Mouse (Mus musculus): Measurements from ENCODE around the gene Adk. TPM values are rescaled to one million over a fixed set of nuclear protein-coding genes. Genes with fewer than 3 reads are reported as not detected.

The Adk gene
- polyA plus RNA-seq, 1 experiment from 2014 or later: 50.0 TPM

DNA sequence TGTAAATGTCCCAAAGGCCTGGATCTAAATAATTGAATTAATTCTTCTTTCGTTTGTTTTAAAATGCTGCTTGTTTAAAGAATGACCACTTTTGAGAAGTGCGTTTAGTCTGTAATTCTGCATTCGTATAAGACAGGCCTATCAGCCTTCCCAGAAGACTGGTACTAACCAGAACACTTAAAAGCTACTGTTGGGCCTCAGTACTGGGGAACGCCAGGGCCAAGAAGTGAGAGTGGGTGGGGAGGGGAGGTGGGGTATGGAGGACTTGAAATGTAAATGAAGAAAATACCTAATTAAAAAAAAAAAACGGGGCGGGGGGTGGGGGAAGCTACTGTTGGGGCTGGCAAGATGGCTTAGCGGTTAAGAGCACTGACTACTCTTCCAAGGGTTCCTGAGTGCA is 347.1 kb downstream of the Adk start:
- Histone ChIP-seq H3K9me3 (no peaks in the 10 kb centered on the region), H3K4me1 (replicated peaks) (peaks cover 17% of the 10 kb centered on the region), H3K27ac (no peak overlapping the region), H3K4me2 (replicated peaks) (no peak overlapping the region), H3K36me3 (no peaks in the 10 kb centered on the region), H3K9ac (replicated peaks) (no peak overlapping the region), H3K4me3 (replicated peaks) (no peak overlapping the region), H3K27me3 (no peaks in the 10 kb centered on the region)
- no peak for ATAC-seq
- WGBS: 91% methylated on average over 7 of the region's 7 CpGs

DNA sequence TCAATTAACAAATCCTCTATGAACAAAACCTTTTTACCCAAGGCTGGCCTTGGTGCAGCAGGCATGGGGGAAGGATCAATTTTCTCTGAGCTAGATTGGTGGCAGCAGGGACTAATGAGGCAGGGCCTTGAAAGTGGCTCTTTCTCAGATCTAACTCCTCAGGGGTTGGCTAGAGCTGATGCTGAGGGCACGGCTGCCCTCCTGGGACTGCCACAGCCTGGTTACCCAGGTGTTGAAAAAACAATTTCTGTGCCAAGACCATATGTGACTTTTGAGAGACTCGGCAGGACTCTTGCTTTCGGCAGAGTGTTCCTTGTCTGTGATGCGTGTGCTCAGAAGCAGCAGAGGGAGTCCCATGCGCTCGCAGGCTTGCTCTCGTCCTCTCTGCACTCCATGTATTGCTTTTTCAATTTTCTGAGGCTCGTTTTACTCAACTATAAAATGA is 349.8 kb downstream of the Adk start:
- Histone ChIP-seq H3K36me3 (no peaks in the 10 kb centered on the region), H3K4me3 (replicated peaks) (no peak overlapping the region), H3K9ac (replicated peaks) (no peak overlapping the region), H3K9me3 (no peaks in the 10 kb centered on the region), H3K27me3 (no peaks in the 10 kb centered on the region), H3K27ac (peak overlapping the region; percentile 33), H3K4me2 (replicated peaks) (no peak overlapping the region), H3K4me1 (replicated peaks) (peaks cover 17% of the 10 kb centered on the region)
- WGBS: 39% methylated on average over 8 of the region's 8 CpGs
- ATAC-seq: peak; percentile 70

DNA sequence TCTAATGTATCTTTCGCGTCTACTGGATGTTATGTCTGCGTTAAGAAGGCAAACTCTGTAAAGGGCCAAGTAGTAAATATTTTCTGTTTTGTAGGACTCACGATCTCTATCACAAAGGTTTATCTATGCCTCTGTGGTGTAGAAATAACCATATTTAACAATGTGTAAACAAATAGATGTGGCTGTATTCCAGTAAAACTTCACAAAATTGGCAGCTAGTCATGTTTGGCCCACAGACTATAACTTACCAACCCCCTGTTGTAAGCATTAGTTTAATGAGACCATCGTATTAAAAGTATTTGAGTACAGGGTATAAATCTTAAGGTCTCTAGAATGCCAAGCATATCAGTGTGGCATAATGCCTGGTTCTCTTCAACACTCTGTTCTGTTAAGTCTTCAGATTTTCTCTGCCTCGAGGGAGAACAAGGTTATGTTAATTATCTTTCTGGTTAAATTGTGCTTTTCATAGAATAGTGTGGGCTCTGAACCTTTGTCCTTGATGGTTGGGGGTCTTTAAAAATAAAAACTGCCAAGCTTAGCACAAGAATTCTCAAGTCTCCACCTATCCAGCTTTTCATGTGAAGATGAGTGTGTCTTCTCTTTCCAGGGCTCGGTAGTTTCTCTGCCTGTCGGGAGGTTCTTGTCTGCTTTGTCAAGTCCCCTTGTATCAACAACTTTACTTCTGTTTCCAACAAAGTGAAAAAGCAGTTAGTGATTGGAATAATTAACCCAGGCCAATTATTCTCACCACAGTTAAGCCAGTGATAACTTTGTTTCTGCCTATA is 350.4 kb downstream of the Adk start:
- H3K4me3 ChIP-seq (replicated peaks): no peak overlapping the region
- no peak for ATAC-seq
- H3K4me1 ChIP-seq (replicated peaks): peaks cover 17% of the 10 kb centered on the region
- H3K27ac ChIP-seq: peak overlapping the region; percentile 33
- WGBS: 58% methylated on average over 8 of the region's 8 CpGs
- H3K4me2 ChIP-seq (replicated peaks): no peak overlapping the region
- H3K36me3 ChIP-seq: no peaks in the 10 kb centered on the region
- H3K9ac ChIP-seq (replicated peaks): no peak overlapping the region
- no peaks in the 10 kb centered on the region for H3K27me3 ChIP-seq
- H3K9me3 ChIP-seq: no peaks in the 10 kb centered on the region

DNA sequence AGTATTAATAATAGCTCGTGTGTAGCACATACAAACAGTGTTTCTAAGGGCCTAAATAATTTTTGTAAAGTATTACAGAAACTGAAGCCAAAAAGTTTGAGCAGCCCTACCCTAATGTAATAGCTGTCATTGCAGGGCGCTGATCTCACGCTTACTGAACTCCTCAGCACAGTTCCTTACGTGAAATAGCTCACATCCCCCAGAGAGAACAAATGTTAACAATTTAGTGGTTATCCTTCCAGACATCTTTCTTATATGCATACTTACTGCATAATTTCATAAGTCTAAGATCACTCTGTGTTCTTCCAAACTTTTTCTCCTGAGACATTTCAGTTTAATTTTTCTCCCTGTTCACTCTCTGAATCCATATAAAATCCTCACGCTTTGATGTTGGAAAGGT is 354.6 kb downstream of the Adk start:
- H3K9ac ChIP-seq (replicated peaks): no peak overlapping the region
- H3K4me3 ChIP-seq (replicated peaks): no peak overlapping the region
- H3K9me3 ChIP-seq: no peaks in the 10 kb centered on the region
- H3K4me2 ChIP-seq (replicated peaks): no peak overlapping the region
- H3K36me3 ChIP-seq: no peaks in the 10 kb centered on the region
- no peak overlapping the region for H3K27ac ChIP-seq
- H3K4me1 ChIP-seq (replicated peaks): peaks cover 31% of the 10 kb centered on the region
- no peaks in the 10 kb centered on the region for H3K27me3 ChIP-seq
- 87% methylated on average over 5 of the region's 5 CpGs for WGBS
- ATAC-seq: no peak

DNA sequence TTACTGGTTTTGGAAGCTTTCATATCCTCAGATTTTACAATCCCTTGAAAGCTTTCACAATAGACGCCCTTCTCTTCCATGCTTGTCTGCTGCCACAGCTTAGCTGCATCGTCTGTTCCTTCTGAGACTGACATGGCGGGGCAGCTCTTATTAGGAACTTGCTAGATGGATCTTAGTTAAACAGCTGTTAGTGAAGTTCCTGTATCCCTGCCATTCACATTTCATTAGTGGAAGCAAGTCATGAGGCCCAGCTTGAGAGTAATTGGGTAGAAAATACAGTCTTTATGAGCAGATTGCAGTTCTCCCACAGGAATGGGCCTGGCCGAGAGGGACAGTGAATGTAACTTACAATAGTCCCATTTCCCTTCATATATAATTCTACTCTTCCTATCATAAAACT is 356.5 kb downstream of the Adk start:
- 55% methylated on average over 4 of the region's 4 CpGs for WGBS
- no peak for ATAC-seq

DNA sequence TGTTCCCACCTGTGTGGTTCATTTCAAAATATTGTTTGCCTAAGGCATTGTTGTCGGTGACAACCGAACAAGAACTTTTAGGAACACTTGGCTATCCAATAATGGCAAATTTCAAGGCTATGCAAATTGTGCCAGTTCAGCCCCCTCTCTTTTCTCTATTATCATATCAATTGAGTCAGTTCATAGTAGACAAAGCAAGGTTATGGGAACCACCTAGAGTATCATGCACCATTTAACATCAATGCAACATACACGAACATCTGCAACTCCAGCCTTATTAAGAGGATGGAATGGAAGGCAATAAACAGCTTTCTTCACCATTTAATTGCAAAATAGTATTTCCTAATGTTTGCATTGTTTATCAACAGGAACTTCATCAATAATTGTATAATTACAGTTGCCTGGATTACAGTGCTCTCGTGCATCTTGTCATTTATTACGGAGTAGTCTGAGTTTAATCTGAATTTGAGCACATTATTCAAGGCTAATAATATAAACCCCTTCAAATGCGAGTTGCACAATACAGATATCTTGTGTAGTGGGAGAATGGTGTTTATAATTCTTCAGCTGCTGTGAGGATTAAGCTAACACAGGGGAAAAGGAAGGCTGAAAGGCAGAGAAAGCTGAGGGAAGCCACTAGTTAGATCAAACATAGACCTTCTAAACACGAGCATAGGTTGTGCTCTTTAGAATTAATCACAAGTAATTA is 358.5 kb downstream of the Adk start:
- peaks cover 17% of the 10 kb centered on the region for H3K4me1 ChIP-seq (replicated peaks)
- no peak overlapping the region for H3K9ac ChIP-seq (replicated peaks)
- no peaks in the 10 kb centered on the region for H3K9me3 ChIP-seq
- 24% methylated on average over 7 of the region's 7 CpGs for WGBS
- H3K4me2 ChIP-seq (replicated peaks): no peak overlapping the region
- H3K27me3 ChIP-seq: no peaks in the 10 kb centered on the region
- ATAC-seq: no peak
- H3K27ac ChIP-seq: no peak overlapping the region; the same call in 1 of the 2 replicates
- H3K4me3 ChIP-seq (replicated peaks): no peak overlapping the region
- no peaks in the 10 kb centered on the region for H3K36me3 ChIP-seq

More for the DNA sequence above, 356.5 kb downstream of the Adk start:
- H3K36me3 ChIP-seq: no peaks in the 10 kb centered on the region
- H3K27me3 ChIP-seq: no peaks in the 10 kb centered on the region
- no peaks in the 10 kb centered on the region for H3K9me3 ChIP-seq
- no peak overlapping the region for H3K27ac ChIP-seq
- H3K9ac ChIP-seq (replicated peaks): no peak overlapping the region
- peaks cover 17% of the 10 kb centered on the region for H3K4me1 ChIP-seq (replicated peaks)
- H3K4me3 ChIP-seq (replicated peaks): no peak overlapping the region
- no peak overlapping the region for H3K4me2 ChIP-seq (replicated peaks)

DNA sequence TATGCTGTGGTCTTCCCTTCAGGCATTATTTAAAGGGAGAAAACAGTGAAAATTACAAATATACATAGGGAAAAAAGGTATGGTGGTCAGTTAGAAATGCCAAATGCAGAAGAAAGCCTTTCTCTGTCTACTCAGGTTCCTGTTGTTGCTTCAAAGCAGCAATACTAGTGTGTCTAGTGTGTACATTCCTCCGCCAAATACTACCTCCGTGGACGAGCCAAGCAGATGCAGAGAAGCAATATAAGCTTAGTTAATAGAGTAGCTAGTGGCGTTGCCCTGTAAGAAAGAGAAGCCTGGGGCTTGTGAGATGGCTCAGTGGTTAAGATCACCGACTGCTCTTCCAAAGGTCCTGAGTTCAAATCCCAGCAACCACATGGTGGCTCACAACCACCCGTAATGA is 359.1 kb downstream of the Adk start:
- 75% methylated on average over 6 of the region's 6 CpGs for WGBS

DNA sequence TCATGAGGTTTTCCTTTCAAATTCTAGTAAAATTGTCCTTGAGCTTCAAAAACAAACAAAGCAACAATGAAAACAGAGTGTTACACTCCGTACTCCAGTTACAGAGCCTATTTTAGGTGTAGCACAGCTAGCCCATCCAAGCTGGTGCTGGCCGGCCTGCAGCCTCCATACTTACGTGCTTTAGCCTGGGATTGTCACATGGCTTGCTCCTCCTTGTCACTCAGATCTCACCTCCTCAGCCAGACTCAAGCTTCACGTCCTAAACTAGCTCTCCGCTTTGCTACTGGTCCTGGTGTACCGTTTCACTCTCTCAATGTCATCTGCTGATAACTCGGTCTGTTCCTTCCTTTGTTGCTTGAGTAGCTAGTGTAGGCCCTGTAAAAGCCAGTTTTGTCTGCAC is 366.0 kb downstream of the Adk start:
- no peak overlapping the region for H3K4me3 ChIP-seq (replicated peaks)
- 85% methylated on average over 7 of the region's 7 CpGs for WGBS
- H3K36me3 ChIP-seq: no peaks in the 10 kb centered on the region
- no peaks in the 10 kb centered on the region for H3K9me3 ChIP-seq
- no peak overlapping the region for H3K27ac ChIP-seq
- no peaks in the 10 kb centered on the region for H3K4me1 ChIP-seq (replicated peaks)
- no peak overlapping the region for H3K9ac ChIP-seq (replicated peaks)
- no peak for ATAC-seq
- H3K4me2 ChIP-seq (replicated peaks): no peak overlapping the region
- no peaks in the 10 kb centered on the region for H3K27me3 ChIP-seq

More for the DNA sequence above, 359.1 kb downstream of the Adk start:
- peaks cover 17% of the 10 kb centered on the region for H3K4me1 ChIP-seq (replicated peaks)
- H3K36me3 ChIP-seq: no peaks in the 10 kb centered on the region
- no peak overlapping the region for H3K27ac ChIP-seq
- no peaks in the 10 kb centered on the region for H3K27me3 ChIP-seq
- H3K9me3 ChIP-seq: no peaks in the 10 kb centered on the region
- no peak overlapping the region for H3K4me3 ChIP-seq (replicated peaks)
- H3K4me2 ChIP-seq (replicated peaks): no peak overlapping the region
- H3K9ac ChIP-seq (replicated peaks): no peak overlapping the region
- no peak for ATAC-seq

DNA sequence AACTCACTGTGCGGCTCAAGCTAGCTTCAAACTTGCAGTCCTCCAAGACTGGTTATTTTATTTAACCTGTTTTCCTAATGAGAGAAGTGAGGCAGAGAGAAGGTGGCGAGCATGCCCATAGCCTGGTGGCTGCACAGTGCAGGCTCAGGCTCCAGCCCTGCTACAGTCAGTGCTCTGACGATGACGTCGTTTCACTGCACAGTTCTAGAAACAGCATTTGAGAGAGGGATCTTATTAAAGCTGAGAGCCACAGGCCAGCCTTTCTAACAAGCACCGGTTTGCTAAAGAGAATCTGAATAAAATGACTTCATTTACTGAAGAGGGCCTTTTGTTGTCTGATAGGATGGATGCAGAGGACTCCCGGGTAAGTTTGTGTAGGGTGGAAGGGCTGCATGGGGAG is 375.0 kb downstream of the Adk start:
- H3K4me1 ChIP-seq (replicated peaks): peaks cover 20% of the 10 kb centered on the region
- peak overlapping the region; percentile 54; the same call in 1 of the 2 replicates for H3K27ac ChIP-seq
- no peaks in the 10 kb centered on the region for H3K36me3 ChIP-seq
- 38% methylated on average over 7 of the region's 7 CpGs for WGBS
- H3K27me3 ChIP-seq: no peaks in the 10 kb centered on the region
- no peaks in the 10 kb centered on the region for H3K9me3 ChIP-seq
- H3K4me3 ChIP-seq (replicated peaks): no peak overlapping the region
- ATAC-seq: peak; percentile 93
- no peak overlapping the region for H3K9ac ChIP-seq (replicated peaks)
- no peak overlapping the region for H3K4me2 ChIP-seq (replicated peaks)

DNA sequence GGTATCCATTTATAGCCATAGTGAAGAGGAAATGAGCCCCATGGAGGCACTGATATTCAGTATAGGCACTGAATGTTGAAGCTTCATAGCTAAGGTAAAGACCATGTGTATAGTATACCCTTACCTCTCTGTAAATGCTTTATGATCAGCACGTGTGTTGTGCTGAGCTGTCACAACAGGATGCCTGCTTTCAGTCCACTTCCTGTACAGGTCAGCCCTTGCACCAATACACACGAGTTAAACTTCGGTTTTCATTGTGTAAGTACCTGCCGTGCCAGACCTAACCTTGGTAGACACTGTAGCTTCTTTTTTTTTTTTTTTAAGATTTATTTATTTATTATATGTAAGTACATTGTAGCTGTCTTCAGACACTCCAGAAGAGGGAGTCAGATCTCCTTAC is 381.0 kb downstream of the Adk start:
- Histone ChIP-seq H3K4me1 (replicated peaks) (peaks cover 5% of the 10 kb centered on the region), H3K27ac (no peak overlapping the region), H3K9ac (replicated peaks) (no peak overlapping the region), H3K9me3 (no peaks in the 10 kb centered on the region), H3K4me3 (replicated peaks) (no peak overlapping the region), H3K27me3 (no peaks in the 10 kb centered on the region), H3K4me2 (replicated peaks) (no peak overlapping the region), H3K36me3 (no peaks in the 10 kb centered on the region)
- WGBS: 93% methylated on average over 4 of the region's 4 CpGs
- ATAC-seq: no peak

DNA sequence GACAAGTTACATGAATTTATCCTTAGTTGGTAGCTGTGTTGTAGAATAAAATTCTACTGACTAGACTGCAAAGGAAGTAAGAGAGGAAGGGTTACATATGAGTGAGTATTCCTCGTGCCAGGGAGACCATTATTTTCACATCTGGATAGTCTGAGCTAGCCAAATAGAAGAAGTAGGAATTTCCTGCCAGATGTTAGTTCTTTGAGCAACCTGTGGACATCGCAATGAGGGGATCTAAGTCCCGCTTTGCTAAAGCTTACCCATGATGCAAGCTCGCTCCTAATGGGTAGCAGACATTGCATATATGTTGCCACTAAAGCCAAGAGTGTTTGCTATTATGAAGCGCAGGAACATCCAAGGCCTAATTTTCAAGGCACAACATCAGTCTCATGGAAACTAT is 381.6 kb downstream of the Adk start:
- Histone ChIP-seq H3K27ac (no peak overlapping the region), H3K36me3 (no peaks in the 10 kb centered on the region), H3K9ac (replicated peaks) (no peak overlapping the region), H3K27me3 (no peaks in the 10 kb centered on the region), H3K4me3 (replicated peaks) (no peak overlapping the region), H3K9me3 (no peaks in the 10 kb centered on the region), H3K4me2 (replicated peaks) (no peak overlapping the region), H3K4me1 (replicated peaks) (no peaks in the 10 kb centered on the region)
- WGBS: 89% methylated on average over 5 of the region's 5 CpGs
- ATAC-seq: no peak

DNA sequence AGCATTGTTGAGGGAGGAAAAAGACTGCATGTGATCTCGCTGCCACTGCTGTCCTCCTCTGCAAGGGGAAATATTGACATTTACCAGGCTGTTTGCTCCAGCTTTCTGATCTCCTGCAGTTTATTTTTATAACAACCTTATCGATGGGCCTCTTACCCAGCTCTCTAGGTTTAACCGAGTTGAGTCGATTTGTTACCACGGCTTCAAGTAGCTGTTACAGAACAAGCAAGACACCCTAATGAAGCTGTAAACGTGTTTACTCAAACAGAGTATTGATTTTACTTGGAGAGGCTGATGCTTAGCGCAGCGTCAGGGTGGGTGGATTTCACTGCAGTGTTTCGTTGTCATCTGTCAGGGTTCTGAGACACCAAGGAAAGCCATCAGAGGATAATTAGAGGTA is 382.3 kb downstream of the Adk start:
- no peak overlapping the region for H3K4me3 ChIP-seq (replicated peaks)
- H3K9me3 ChIP-seq: no peaks in the 10 kb centered on the region
- no peaks in the 10 kb centered on the region for H3K4me1 ChIP-seq (replicated peaks)
- H3K9ac ChIP-seq (replicated peaks): no peak overlapping the region
- H3K27ac ChIP-seq: no peak overlapping the region
- no peak for ATAC-seq
- H3K27me3 ChIP-seq: no peaks in the 10 kb centered on the region
- no peaks in the 10 kb centered on the region for H3K36me3 ChIP-seq
- WGBS: 59% methylated on average over 9 of the region's 9 CpGs
- H3K4me2 ChIP-seq (replicated peaks): no peak overlapping the region
